Mouse (Mus musculus) ZHBTc4 (cell line): ENCODE measurements around the gene Ago3.

Experiments
- DNase-seq: peaks from one replicate; pipeline ENCODE4 v3.0.0-alpha.2; 2011; ENCODE audit warnings: low read depth, low spot score

Ago3 gene

GRCm38 (mm10) chr4:126429347-126430079 lies at the start of gene Ago3:
Gene Ago3 (minus strand): TSS chr4:126429556.
- peak; percentile 97 for DNase-seq

DNA sequence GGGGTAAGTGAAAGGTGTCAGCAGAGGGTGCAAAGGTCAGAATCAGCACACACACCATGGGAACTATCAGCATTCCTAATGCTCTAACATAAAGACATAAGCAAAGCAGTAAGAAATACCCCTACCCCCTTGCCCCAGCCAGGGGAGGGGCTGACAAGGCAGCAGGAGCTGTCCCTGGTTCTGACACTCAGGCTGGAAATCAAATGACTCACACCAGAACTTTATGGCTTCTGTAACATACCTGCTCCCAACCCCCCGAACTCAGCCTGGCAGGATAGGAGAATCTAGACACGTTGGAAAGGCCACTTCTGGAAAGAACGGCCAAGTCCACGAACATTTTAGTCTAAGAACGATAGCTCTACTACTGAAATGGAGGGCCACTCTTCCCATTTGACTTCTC lies 43.7 kb upstream of the Ago3 start:
- DNase-seq, result peak; percentile 44

GRCm38 (mm10) chr4:126469334-126469733 lies 40.0 kb upstream of the Ago3 start:
- DNase-seq, result no peak

DNA sequence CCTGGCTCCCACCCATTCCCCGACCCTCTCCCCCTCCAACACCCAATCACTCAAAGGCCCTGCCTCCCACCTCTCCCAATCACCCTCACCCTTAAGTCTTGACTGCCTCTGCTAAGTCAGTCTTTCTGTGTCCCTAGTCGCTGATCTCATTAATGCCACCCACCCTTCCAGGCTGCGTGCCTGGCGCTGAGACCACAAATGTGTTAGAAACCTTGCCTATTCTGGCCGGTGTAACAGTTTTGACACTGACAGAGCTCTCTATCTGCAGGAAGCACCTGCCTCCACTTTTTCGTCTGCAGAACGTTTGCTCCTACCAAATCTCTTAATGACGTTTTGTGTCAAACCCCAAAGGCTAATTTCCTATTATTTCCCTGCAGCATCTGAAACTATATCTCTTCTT lies 39.6 kb upstream of the Ago3 start:
- no peak for DNase-seq

- DNase-seq, result peak; percentile 98
Observed at GRCm38 (mm10) chr4:126468285-126468901, 39.0 kb upstream of the Ago3 start, which contains the start of gene Ago1. Gene Ago1 (minus strand): TSS chr4:126468583.

DNA sequence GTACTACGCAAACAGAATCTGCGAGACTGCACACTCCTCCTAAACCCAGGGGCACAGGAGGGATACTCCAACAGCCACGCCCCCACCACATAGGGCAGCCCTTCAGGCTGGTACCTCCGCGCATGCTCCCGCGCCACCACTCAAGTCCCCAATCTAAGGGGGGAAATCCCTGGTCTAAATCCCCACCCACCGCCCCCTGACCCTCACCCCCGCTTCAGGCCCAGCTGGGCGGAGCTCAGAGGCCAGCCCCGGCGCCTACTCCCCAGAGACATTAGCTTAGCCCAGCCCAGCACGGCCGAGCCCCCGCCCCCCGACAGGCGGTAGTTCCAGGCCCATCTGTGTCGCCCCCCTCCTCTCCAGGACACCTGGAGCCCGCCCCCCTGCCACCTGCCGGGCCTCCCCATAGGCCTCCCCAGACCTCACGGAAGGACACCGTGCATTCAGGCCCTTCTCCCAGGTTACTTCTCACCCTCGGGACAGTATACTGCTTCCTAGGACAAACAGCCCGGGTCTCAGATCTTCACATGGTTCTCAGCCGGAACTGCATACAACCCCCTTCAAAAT lies 38.4 kb upstream of the Ago3 start:
- DNase-seq, result peak; percentile 97

DNA sequence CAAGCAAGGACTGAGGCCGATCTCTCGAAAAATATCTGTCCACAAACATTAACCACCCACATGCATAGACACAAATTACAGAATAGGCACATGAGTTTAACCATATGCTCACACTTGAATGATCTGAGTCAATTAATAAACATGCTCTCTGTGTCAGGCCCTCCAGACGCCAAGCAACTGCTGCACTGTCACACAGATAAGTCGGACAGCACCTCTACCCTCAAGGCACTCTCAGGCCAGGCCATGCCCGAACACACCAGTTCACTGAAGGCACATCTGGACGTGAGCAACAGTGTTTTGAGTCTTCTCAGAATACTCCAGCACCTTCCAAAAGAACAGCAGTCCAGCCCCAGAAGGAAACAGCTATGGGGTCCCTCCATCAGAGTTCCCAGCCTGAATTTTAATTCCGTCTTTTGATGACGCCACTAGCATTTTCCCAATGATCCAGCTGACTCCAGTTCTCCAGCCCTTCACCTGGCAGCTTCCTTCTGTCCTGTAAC lies 36.9 kb upstream of the Ago3 start:
- DNase-seq, result peak; percentile 43

DNA sequence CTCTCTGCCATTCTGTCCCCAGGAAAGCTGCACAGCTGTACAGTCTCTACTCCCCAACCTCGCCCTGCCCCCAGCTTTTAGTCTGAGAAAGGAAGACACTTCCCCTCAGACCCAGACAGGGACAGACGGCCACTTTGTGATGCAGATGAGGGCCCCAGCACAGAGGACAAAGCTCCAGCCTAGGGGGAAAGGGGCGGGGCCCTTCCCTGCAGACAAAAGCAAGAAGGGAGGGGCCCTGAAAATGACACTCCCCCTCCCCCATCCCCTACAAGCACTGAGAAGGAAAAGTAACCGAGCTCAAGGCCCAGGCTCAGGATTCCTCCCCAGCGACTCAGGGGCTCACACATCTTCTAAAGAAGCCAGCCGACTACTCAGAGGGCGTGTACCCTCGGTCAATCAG lies 36.5 kb upstream of the Ago3 start:
- peak; percentile 99 for DNase-seq

GRCm38 (mm10) chr4:126464892-126465235 lies 35.5 kb upstream of the Ago3 start:
- DNase-seq, result peak; percentile 92

DNA sequence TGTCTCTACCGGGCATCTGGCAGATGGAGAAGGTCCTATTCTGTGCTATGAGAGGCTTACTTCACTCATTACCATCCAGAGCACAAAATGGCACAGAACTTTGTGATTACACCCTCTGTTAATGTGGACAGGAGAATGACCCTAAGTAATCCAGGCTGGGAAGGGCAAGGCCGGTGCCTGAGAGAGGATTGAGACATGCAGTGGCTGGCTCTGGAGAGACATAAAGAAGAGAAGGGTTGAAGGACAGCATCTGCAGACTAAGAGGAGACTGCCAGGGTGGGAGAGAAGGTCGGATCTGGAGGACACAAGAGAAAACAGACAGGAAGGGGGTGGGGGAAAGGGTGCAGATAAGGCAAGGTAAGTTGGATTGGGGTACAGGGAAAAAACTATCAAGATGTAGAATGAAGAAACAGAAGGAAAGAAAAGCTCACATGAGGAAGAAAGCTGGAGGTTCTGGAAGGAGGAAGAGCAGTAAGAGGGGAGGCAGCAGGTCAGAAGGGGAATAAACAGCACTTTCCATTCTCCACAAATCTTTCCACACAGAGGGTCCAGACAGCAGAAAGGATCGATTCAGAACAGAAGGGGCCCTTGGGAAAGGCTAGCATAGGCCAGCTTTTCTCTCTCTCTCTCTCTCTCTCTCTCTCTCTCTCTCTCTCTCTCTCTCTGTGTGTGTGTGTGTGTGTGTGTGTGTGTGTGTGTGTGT lies 35.0 kb upstream of the Ago3 start:
- no peak for DNase-seq

- DNase-seq, result peak; percentile 59
Observed at GRCm38 (mm10) chr4:126455441-126455840, 26.1 kb upstream of the Ago3 start.

DNA sequence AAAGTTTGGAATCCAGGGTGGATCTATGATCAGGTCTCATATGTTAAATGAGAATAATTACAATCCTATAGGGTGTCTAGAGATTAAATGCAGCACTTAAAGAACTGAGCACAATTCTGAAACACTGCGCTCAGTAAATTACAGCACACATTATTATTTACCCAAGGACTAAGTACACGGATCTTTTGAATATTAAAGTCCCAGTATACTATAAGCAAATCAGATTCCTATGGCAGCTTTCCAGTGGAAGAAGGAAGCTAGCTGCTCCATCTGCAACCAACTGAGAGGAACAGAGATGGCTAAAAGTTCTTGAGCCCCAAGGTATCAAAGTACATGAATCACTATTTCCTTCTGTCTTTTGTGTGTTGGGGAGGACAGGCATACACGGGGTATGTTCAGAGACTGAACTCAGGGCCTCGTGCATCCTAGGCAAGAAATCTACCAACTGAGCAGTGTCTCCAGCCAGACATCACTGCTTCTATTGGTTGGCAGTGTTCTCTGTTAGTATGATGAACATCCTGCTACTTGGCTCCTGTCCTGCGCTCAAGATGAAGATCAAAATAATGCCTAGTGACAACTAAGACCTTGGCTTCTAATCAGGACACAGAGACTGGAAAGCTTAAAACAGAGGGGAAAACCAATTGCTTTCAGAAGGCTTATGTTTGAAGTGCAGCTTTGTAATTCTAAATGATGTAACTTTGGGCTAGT lies 25.3 kb upstream of the Ago3 start:
- DNase-seq, result no peak

DNA sequence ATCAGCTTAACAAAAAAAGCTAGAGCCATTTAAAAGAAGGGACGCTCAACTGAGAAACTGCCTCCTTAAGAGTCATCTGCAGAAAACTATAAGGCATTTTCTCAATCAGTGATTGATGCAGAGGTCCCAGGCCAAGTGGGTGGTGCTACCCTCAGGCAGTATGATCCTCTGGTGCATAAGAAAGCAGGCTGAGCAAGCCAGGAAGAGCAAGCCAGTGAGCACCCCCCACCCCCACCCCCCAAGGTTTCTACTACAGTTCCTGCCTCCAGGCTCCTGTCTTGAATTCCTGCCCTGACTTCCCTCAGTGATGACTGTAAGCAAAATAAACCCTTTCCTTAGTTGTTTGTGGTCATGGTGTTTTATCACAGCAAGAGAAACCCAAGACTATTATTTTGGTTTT lies 20.9 kb upstream of the Ago3 start:
- peak; percentile 82 for DNase-seq

- DNase-seq, result no peak
Observed at GRCm38 (mm10) chr4:126447126-126447525, 17.8 kb upstream of the Ago3 start.

DNA sequence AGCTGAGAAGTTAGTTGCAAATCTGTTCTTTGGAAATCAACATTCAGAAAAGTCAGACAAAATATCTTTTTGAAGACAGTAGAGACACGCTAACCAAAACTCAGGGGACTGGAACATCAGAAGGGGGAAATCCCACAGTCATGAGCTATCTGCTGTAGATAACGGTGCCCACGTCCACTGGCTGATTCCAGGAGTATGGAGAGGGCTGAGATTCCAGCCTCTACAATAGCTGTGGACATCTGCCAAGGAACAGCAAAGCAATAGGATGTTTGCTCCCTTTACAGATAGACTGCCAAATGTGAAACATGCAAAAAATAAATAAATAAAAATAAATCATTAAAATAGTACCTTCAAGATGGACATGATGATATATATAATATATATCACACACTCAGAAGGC lies 15.2 kb upstream of the Ago3 start:
- DNase-seq, result no peak

DNA sequence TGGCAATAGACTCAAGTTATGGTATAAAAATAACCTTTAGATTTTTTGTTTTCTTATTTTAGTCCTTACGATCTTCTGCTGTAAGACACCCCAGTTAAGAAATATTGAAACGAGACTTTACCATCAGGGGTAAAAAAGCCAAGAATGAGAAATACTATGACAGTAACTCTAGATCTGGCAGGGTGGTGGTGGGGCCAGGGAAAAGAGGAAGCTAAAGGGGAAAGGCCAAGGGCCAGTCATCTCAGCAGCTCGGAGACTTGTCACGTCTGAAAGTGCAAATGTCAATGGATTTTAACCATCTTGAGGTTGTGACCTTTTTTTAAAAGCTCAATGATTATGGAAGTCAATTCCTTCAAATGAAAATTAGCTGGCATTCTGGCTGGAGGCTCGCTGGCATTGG lies 8.9 kb upstream of the Ago3 start:
- no peak for DNase-seq

GRCm38 (mm10) chr4:126436268-126436667 lies 6.9 kb upstream of the Ago3 start:
- DNase-seq, result peak; percentile 13

GRCm38 (mm10) chr4:126434094-126434493 lies 4.7 kb upstream of the Ago3 start:
- no peak for DNase-seq

GRCm38 (mm10) chr4:126433175-126433574 lies 3.8 kb upstream of the Ago3 start:
- no peak for DNase-seq

DNA sequence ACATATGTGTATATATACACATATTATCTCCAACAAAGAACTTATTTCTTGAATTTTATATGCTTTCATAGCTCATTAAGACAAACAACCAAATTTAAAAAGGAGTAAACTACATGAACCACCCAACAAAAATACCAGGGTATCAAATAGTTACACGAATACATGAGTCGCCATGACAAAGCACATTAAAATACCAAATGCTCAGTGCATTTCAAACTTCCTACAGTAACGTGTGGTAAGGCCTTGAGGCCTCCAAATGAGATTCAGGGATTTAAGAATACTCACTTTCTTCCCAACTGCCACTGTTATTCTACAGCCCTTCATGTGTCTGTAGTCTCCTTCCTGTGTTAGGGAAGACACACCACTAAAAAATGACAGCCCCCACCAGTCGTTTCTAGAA lies 2.4 kb upstream of the Ago3 start:
- DNase-seq, result no peak

GRCm38 (mm10) chr4:126428682-126429346 lies 542 bp downstream of the Ago3 start:
- no peak for DNase-seq
